ENCODE assay signal across 8 mouse cellular contexts in the genomic region with DNA sequence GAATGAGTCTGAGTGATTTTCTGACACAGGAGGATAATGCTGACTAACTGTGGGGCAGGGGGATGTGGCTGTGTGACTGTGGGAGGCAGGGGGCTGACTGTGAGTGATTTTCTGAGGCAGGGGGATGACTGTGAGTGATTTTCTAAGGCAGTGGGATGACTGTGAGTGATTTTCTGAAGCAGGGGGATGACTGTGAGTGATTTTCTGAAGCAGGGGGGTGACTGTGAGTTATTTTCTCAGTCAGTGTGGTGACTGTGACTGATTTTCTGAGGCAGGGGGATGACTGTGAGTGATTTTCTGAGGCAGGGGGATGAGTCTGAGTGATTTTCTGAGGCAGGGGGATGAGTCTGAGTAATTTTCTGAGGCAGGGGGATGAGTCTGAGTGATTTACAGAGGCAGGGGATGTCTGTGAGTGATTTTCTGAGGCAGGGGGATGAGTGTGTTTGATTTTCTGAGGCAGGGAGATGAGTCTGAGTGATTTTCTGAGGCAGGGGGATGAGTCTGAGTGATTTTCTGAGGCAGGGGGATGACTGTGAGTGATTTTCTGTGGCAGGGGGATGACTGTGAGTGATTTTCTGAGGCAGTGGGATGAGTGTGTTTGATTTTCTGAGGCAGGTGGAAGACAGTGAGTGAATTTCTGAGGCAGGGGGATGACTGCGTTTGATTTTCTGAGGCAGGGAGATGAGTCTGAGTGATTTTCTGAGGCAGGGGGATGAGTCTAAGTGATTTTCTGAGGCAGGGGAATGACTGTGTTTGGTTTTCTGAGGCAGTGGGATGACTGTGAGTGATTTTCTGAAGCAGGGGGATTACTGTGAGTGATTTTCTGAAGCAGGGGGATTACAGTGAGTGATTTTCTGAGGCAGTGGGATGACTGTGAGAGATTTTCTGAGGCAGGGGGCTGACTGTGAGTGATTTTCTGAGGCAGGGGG. TPM values are rescaled to one million over a fixed set of nuclear protein-coding genes. Genes with fewer than 3 reads are reported as not detected.
DNase-seq lines count a peak whose midpoint lies in the region; ATAC-seq lines count a peak whose summit lies in the region.
"Not testable (repeated sequence)": the region's sequence is repeated elsewhere in the genome, so short reads cannot be mapped to it uniquely, and the experiment has no call there.

No protein-coding gene starts in this region.

- peak; percentile 47 for DNase-seq in A20 (ENCODE audit: low read depth, low spot score)
- DNase-seq in c-Kit-positive CD71-positive TER-119-positive erythroid progenitor cells, embryonic 14.5 days (ENCODE audit: low spot score), result peak; percentile 63

- H3K27me3 ChIP-seq in forebrain, embryonic 12.5 days; heart, embryonic 15.5 days; kidney, embryonic 14.5 days (ENCODE audit: control insufficient read depth, insufficient read depth, low read length); liver, embryonic 16.5 days (ENCODE audit: control insufficient read depth, insufficient read depth, low read depth, low read length); stomach, embryonic 14.5 days (ENCODE audit: control insufficient read depth, insufficient read depth, low read length): not testable (repeated sequence)

- ATAC-seq in forebrain, embryonic 12.5 days (ENCODE audit: low FRiP score), result peak; percentile 79
- peak; percentile 64; the same call in 1 of the 2 replicates for ATAC-seq in heart, embryonic 15.5 days (replicated peaks; ENCODE audit: insufficient number of reproducible peaks, insufficient read depth, low FRiP score, low read depth)
- ATAC-seq in kidney, embryonic 14.5 days (ENCODE audit: low FRiP score, low TSS enrichment), result peak; percentile 75; the same call in 1 of the 2 replicates
- peak; percentile 54 for ATAC-seq in liver, embryonic 16.5 days (ENCODE audit: low read depth)
- ATAC-seq in monocyte, adult 5-6 weeks (replicated peaks; ENCODE audit: insufficient number of reproducible peaks, low FRiP score, low TSS enrichment, poor library complexity, severe bottlenecking), result peak; percentile 74
- ATAC-seq in stomach, embryonic 14.5 days (ENCODE audit: insufficient number of reproducible peaks, insufficient read depth, low FRiP score, low read depth), result peak; percentile 49; the same call in 1 of the 2 replicates

- H3K4me3 ChIP-seq in forebrain, embryonic 12.5 days (replicated peaks); heart, embryonic 15.5 days; kidney, embryonic 14.5 days (ENCODE audit: low read length); liver, embryonic 16.5 days (ENCODE audit: low read depth, low read length); stomach, embryonic 14.5 days (ENCODE audit: low read depth, low read length): not testable (repeated sequence)

- not testable (repeated sequence) for H3K4me2 ChIP-seq in forebrain, embryonic 12.5 days; heart, embryonic 15.5 days; kidney, embryonic 14.5 days (replicated peaks; ENCODE audit: low read depth, low read length); liver, embryonic 16.5 days (ENCODE audit: low read depth, low read length); stomach, embryonic 14.5 days (replicated peaks; ENCODE audit: low read depth, low read length)

- H3K9me3 ChIP-seq in forebrain, embryonic 12.5 days, result peaks cover 11% of the 10 kb centered on the region
- H3K9me3 ChIP-seq in heart, embryonic 15.5 days (replicated peaks), result peaks cover 13% of the 10 kb centered on the region
- peaks cover 16% of the 10 kb centered on the region for H3K9me3 ChIP-seq in kidney, embryonic 14.5 days (ENCODE audit: control insufficient read depth, low read length)
- not testable (repeated sequence) for H3K9me3 ChIP-seq in liver, embryonic 16.5 days (replicated peaks; ENCODE audit: control insufficient read depth, low read length)
- H3K9me3 ChIP-seq in stomach, embryonic 14.5 days (ENCODE audit: control insufficient read depth, low read depth, low read length), result peaks cover 17% of the 10 kb centered on the region

- not testable (repeated sequence) for H3K4me1 ChIP-seq in forebrain, embryonic 12.5 days; heart, embryonic 15.5 days (replicated peaks); kidney, embryonic 14.5 days (ENCODE audit: control insufficient read depth, insufficient read depth, low read length); liver, embryonic 16.5 days (ENCODE audit: control insufficient read depth, low read depth, low read length); stomach, embryonic 14.5 days (ENCODE audit: control insufficient read depth, insufficient read depth, low read length)

- 12% methylated on average over 1 of the region's 1 CpGs for WGBS in forebrain, embryonic 12.5 days
- 21% methylated on average over 1 of the region's 1 CpGs for WGBS in heart, embryonic 15.5 days
- WGBS in kidney, embryonic 14.5 days, result 20% methylated on average over 1 of the region's 1 CpGs
- 14% methylated on average over 1 of the region's 1 CpGs for WGBS in liver, embryonic 16.5 days (ENCODE audit: insufficient replicate concordance)
- WGBS in stomach, embryonic 14.5 days, result 16% methylated on average over 1 of the region's 1 CpGs

- not testable (repeated sequence) for H3K27ac ChIP-seq in forebrain, embryonic 12.5 days; heart, embryonic 15.5 days; kidney, embryonic 14.5 days (ENCODE audit: low read depth, low read length); liver, embryonic 16.5 days (ENCODE audit: low read length); stomach, embryonic 14.5 days (ENCODE audit: low read length)

- 0 out of 2 replicates have a peak overlapping the region, but pooled peaks have one; percentile 0 for H3K9ac ChIP-seq in forebrain, embryonic 12.5 days
- H3K9ac ChIP-seq in heart, embryonic 15.5 days; kidney, embryonic 14.5 days (ENCODE audit: low read depth, low read length); liver, embryonic 16.5 days (ENCODE audit: low read depth, low read length); stomach, embryonic 14.5 days (replicated peaks; ENCODE audit: low read depth, low read length): not testable (repeated sequence)

- H3K36me3 ChIP-seq in forebrain, embryonic 12.5 days (replicated peaks); heart, embryonic 15.5 days; kidney, embryonic 14.5 days (ENCODE audit: control insufficient read depth, insufficient read depth, low read length); liver, embryonic 16.5 days (ENCODE audit: control insufficient read depth, insufficient read depth); stomach, embryonic 14.5 days (ENCODE audit: control insufficient read depth, insufficient read depth, low read length): not testable (repeated sequence)

RNA-seq across cellular contexts. Expression of gene 2010315B03Rik, which starts 56.0 kb away (rescaled TPM):
- 8.1 and 9.2 TPM in 2 replicates for polyA plus RNA-seq in forebrain, embryonic 12.5 days (2016; fragmentation: Nextera tagmentation; extraction: Ambion mirVana)
- 7.7 and 10.0 TPM in 2 replicates for polyA plus RNA-seq in heart, embryonic 15.5 days (2015; fragmentation: Nextera tagmentation; extraction: Ambion mirVana)
- 9.8 and 10.8 TPM in 2 replicates for polyA plus RNA-seq in kidney, embryonic 14.5 days (2014; fragmentation: Nextera tagmentation; extraction: Ambion mirVana)
- polyA plus RNA-seq in liver, embryonic 16.5 days (2015; fragmentation: Nextera tagmentation; extraction: Ambion mirVana), result 3.8 and 4.5 TPM in 2 replicates
- 33.1 to 47.2 TPM (median 40.9 TPM) in 3 replicates for total RNA-seq in monocyte, adult 5-6 weeks (2017)
- polyA plus RNA-seq in stomach, embryonic 14.5 days (2014; fragmentation: Nextera tagmentation; extraction: Ambion mirVana), result 11.0 and 12.0 TPM in 2 replicates
